Mouse (Mus musculus) adrenal gland, postnatal 25 days (tissue): ENCODE measurements around the gene Prpsap1. TPM values are rescaled to one million over a fixed set of nuclear protein-coding genes. Genes with fewer than 3 reads are reported as not detected.

ENCODE experiments used
- DNase-seq: peaks from one replicate; pipeline ENCODE4 v3.0.0; 2021; ENCODE audit warnings: mixed read lengths
- total RNA-seq: library from RNA; stranded (reverse); gene quantifications from 2 replicates; pipeline ENCODE4 v1.2.3, GENCODE M21; 2021

The Prpsap1 gene
- total RNA-seq, 1 experiment from 2014 or later: 112 TPM

DNA sequence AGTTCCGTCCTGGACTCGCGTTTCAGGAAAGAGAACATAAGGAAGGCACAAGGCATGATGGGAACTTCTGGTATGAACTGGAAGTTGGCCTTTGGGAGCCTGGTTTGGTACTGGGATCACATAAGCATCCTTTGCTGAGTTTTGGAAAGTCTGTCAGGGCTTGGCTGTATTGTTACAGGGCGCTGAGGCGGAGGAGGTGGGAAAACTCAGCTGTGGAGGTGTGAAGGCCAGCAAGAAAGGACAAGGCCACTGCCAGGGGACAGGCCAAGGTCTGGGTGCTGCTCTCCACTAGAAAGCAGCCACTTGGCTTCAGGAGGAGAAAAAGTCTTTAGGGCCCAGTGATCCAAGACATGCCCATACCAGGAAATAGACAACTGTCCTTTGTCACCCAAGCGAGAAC, 50.7 kb downstream of the Prpsap1 start:
- DNase-seq: no peak

- DNase-seq: no peak
Measured at GRCm38 (mm10) chr11:116442867-116443177, 51.2 kb downstream of the Prpsap1 start.

- DNase-seq: peak; percentile 44
Measured at GRCm38 (mm10) chr11:116442129-116442866, 51.7 kb downstream of the Prpsap1 start.

GRCm38 (mm10) chr11:116440408-116441068, 53.5 kb downstream of the Prpsap1 start:
- no peak for DNase-seq

DNA sequence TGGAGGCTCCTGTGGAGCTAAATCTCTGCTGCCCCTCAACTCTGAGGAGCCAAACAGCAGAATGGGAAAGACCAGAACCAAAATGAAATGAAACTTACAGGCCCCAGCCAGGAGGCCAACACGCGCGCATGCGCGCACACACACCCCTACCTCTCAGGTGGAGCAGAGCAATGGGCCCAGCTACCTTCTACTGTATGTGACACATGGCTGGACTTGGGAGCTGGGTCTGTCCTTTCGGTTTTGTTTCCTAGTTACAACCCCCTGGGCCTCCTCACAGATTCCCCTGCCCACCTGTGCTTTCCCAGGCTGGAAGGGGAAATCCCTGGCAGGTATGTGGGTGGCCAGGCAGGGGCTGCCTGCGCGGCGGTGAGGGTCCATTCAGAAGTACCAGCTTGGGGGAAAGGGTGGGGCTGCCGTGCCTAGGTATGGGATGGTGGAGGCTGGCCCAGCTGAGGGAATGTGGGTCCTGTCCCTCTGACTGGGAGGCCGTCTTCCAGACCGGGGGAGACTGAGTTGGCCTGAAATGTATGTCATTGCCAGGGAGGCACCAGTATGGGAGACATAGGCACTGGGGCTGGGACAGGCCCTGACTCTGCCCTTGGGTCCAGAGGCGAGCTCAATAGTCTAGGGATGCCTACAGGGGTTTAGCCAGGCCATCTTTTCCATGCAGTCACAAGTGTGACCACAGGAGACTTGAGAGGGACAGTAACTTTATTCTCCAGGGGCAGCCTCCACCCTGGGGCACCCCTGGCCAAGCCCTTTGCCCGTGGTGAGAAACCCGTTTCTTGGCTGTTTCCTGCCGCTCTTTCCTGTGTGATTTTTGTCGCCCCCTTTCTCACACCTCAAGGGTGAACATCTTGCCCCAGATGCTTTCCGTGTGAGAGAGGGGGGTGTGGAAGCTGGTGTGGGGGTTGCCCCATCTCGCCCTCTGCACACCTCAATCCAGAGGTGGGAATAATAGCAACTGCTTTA, 54.4 kb downstream of the Prpsap1 start:
- DNase-seq: no peak

GRCm38 (mm10) chr11:116437541-116437940, 56.5 kb downstream of the Prpsap1 start:
- no peak for DNase-seq

GRCm38 (mm10) chr11:116436725-116437331, 57.2 kb downstream of the Prpsap1 start:
- DNase-seq: peak; percentile 29

DNA sequence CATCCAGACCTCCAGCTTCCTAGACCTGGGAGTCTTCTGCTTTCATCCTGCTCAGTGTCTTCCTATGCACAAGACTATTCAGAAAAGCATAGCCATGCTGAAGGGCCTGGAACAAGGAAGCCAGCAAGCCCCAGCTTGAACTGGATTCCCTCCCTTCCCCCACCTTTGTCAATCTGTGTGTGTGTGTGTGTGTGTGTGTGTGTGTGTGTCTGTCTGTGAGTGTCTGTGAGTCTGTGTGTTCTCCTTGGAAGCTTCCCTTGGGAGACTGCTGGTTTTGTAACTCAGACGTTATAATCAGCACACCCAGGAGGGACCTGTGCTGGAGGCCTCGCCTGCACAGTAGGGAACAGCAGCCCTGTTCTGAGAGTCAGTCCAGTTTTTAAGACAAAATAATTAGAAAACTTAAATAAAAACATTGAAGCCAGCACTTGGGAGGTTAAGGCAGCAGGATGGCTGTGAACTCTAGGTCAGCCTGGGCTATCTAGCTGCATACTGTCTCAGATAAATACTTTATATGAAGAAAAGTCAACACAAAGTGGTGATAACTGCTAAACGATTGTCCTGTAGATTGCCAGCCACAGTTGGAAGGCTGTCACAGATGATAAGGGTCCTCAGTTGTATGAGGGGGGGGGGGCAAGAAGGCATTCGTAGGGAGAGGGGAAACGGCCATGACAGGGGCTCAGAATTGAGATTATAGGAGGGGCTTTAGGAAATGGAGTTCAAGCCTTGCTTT, 57.8 kb downstream of the Prpsap1 start:
- no peak for DNase-seq

GRCm38 (mm10) chr11:116434967-116435752, 58.8 kb downstream of the Prpsap1 start:
- DNase-seq: no peak

DNA sequence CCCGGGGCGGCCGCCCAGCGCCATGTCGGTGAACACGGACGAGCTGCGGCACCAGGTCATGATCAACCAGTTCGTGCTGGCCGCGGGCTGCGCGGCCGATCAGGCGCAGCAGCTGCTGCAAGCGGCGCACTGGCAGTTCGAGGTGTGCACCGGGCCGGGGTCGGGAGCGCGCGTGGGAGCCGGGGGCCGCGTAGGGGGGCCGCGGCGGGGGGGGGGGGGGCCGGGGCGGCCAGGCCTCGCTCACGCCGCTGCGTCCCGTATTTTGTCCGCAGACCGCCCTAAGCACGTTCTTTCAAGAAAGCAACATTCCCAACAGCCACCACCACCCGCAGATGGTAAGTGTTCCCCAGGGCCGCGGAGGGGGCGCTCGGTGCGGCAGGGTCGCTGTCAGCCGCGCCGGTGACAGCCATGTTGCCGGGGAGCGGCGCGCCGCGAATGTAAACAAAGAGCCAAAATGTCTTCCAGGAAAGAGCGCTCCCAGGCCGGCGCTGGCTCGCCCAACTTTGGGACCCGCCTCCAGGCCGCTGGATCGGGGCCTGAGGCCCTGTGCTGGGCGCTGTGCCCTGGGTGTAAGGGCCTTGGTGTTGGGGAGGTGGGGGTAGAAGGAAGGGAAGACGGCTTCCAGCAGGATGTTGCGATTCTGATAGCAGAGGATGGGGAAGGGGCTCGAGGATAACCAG, 59.6 kb downstream of the Prpsap1 start:
- peak; percentile 74 for DNase-seq

DNA sequence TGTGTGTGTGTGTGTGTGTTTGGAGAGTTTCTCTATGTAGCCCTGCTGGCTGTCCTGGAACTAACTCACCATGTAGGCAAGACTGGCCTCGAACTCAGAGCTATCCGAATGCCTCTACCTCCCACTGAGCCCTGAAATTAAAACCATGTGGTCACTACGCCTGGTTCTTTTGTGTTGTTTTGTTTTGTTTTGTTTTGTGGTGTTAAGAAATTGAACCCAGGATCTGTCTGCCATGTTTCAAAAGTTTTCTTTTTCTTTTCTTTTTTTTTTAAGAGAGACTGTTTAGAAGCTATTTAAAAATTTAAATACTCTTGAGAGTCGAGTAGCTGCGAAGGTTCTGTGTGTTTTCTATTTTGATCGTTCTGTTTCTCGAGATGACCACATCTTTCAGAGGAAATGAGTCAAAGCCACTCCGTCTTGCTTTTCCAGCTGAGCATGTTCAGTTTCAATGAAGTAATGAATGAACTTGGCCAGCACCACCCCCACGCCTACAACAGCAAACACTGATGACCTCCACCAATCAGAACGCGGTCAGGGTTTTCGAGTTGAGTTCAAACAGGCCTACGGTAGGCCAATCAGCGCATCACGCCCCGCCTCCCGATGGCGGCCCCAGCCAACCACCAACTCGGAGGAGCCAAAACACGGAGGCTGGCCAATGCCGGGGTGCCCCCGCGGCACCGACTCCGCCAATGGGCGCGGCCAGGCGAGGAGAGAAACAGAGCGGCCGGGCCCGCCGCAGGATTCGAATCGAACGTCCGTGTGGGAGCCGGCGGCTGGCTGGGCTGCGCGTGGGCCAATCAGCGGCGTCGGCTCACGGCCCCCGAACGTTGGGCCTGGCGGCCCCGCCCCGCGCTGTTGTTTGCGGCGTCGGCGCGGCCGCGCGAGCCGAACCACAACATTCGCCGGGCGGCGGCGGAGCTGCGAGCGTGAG, 60.4 kb downstream of the Prpsap1 start, which contains the start of gene Ubald2:
Ubald2 (plus strand) TSS at position 739 of the 931 bp plus-strand sequence.
- DNase-seq: peak; percentile 99

GRCm38 (mm10) chr11:116432593-116433355, 61.2 kb downstream of the Prpsap1 start:
- no peak for DNase-seq

GRCm38 (mm10) chr11:116432127-116432526, 61.9 kb downstream of the Prpsap1 start:
- DNase-seq: no peak

DNA sequence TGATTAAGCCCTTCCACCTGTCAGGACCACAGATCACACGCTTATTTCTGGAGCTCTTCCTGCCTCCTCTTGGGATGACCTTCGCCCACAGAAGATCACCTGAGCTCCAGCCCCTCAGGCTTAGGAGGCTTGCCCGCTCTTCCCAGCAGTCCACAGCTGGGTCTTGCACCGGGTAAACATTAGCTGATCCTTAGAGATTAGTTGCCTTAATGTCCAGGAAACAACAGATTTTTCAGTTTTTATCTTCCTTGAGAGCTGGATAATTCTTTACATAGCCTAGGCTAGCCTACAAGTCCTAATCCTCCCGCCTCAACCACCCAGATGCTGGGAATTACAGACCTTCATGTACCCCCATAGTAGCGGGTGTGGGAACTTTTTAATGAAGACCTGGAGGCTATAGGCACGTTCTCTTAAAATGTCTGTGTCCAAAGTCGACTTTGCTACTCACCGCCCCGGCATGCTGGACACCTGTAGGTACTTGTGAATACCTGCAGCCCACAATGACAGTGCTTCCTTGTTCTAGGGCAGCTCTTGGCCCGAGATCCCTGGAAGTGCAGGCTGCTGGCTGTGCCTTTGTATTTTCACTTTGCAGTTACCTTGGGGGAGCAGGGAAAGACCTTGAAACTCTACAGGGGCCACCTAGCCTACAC, 62.4 kb downstream of the Prpsap1 start:
- DNase-seq: no peak

DNA sequence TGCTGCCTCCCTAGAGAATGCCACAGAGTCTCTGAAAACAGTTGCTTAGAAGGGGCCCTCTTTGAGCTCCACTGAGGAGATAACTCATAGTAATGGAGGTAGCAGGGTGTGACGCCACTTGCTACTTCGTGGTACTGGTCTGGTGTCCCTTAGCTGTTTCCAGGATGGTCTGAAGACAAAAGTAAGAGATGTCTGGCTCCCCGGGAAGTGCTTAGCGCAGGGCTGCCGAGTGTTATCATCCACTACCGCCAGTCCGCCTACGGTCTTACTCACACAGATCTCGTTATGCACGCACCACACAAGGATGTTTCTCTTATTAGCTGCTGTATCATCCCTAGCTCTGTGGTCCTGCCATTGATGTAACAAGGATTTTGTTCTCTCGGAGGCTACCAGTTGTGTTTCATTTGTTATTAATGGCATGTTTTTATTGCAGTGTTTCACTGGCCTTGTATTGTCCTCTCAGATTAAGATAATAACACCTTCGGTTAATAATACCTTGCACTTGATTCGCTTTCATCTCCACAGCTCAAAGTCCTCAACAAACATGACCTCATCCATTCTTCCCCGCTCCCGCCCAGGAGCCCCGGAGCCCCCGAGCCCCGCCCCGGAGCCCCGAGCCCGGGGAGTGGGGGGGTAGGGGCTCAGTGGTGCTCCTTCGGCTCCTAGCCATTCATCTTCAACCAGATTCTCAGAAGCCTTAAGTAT, 63.1 kb downstream of the Prpsap1 start:
- DNase-seq: no peak

DNA sequence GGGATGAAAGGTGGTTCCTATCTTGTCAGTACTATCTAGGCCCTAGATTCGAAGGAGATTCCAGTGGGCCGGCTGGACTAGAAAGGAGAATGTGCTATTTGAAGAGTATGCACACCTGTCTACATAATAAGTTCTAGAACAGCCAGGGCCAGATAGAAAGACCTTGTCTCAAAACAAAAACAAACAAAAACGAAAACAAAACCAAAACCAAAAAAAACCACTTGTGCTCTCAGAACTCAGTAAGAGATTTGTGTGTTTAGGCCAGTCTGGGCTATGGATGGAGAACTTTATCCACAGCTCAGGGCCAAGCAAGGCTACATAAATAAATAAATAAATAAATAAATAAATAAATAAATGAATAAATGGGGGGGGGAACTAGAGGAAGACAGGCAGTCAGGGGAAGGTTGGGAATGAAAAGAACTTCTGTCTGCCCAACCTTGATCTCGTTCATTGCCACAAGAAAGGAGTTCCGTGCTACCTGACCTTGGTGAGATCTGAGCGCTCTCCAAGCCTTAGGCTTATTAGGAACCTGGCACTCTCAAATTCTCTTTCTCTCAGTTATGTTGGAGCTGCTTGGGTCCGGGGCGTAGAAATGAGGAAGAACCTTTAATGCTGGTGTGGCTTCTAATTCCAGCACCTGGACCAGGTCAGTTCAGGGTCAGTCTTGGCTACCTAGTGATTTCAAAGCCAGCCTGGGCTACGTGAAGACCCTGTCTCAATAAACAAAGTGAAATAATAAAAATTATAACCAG, 64.0 kb downstream of the Prpsap1 start:
- no peak for DNase-seq
